Mouse (Mus musculus): ENCODE results near the gene Rfx5. TPM values are rescaled to one million over a fixed set of nuclear protein-coding genes. Genes with fewer than 3 reads are reported as not detected.

The Rfx5 gene
- polyA plus RNA-seq, 1 experiment from 2014 or later = 10.8 TPM

- Histone ChIP-seq H3K27ac (no peak overlapping the region), H3K36me3 (peaks cover 95% of the 10 kb centered on the region), H3K4me2 (no peak overlapping the region), H3K9me3 (no peaks in the 10 kb centered on the region), H3K9ac (no peak overlapping the region), H3K4me1 (no peaks in the 10 kb centered on the region; the same call in 1 of the 2 replicates), H3K27me3 (no peaks in the 10 kb centered on the region), H3K4me3 (no peak overlapping the region)
- no peak for ATAC-seq (ENCODE audit: insufficient number of reproducible peaks, insufficient read depth, low FRiP score, low TSS enrichment, low read depth)
- WGBS = 97% methylated on average over 3 of the region's 3 CpGs
Observed at GRCm38 (mm10) chr3:95005651-95006050, 51.8 kb downstream of the Rfx5 start.

GRCm38 (mm10) chr3:95007706-95008105 lies 53.8 kb downstream of the Rfx5 start:
- Histone ChIP-seq H3K36me3 (peaks cover 93% of the 10 kb centered on the region), H3K27me3 (no peaks in the 10 kb centered on the region), H3K9me3 (no peaks in the 10 kb centered on the region), H3K27ac (0 out of 2 replicates have a peak overlapping the region, but pooled peaks have one; percentile 7), H3K9ac (no peak overlapping the region), H3K4me2 (no peak overlapping the region), H3K4me1 (no peaks in the 10 kb centered on the region; the same call in 1 of the 2 replicates), H3K4me3 (no peak overlapping the region)
- 86% methylated on average over 9 of the region's 9 CpGs for WGBS
- no peak for ATAC-seq (ENCODE audit: insufficient number of reproducible peaks, insufficient read depth, low FRiP score, low TSS enrichment, low read depth)

GRCm38 (mm10) chr3:95010396-95010795 lies 56.5 kb downstream of the Rfx5 start:
- Histone ChIP-seq H3K27ac (no peak overlapping the region; the same call in 1 of the 2 replicates), H3K4me2 (no peak overlapping the region), H3K27me3 (no peaks in the 10 kb centered on the region), H3K4me3 (no peak overlapping the region), H3K9me3 (no peaks in the 10 kb centered on the region), H3K4me1 (peaks cover 18% of the 10 kb centered on the region), H3K9ac (no peak overlapping the region), H3K36me3 (peaks cover 67% of the 10 kb centered on the region)
- no peak for ATAC-seq (ENCODE audit: insufficient number of reproducible peaks, insufficient read depth, low FRiP score, low TSS enrichment, low read depth)
- WGBS = 85% methylated on average over 7 of the region's 7 CpGs

Small RNA genes within 50 kb of the gene (microRNA-seq; reads per million reads assigned to microRNA genes)
- not detected for gene Mir7013

Other genes with a start within 250 kb of the Rfx5 start
- 7.2 and 9.7 TPM in 2 replicates for gene Cgn, start 167.6 kb upstream of the Rfx5 start, polyA plus RNA-seq (2015; fragmentation: Nextera tagmentation; extraction: Ambion mirVana)
- gene Pogz, start 116.5 kb upstream of the Rfx5 start, polyA plus RNA-seq (2015; fragmentation: Nextera tagmentation; extraction: Ambion mirVana) = 22.9 and 23.3 TPM in 2 replicates
- gene Psmb4, start 67.1 kb upstream of the Rfx5 start, polyA plus RNA-seq (2015; fragmentation: Nextera tagmentation; extraction: Ambion mirVana) = 348 and 379 TPM in 2 replicates
- gene Selenbp1, start 21.0 kb upstream of the Rfx5 start, polyA plus RNA-seq (2015; fragmentation: Nextera tagmentation; extraction: Ambion mirVana) = 18.9 and 25.2 TPM in 2 replicates
- 23.4 and 26.5 TPM in 2 replicates for gene Pi4kb, start 20.7 kb downstream of the Rfx5 start, polyA plus RNA-seq (2015; fragmentation: Nextera tagmentation; extraction: Ambion mirVana)
- gene Zfp687, start 61.4 kb downstream of the Rfx5 start, polyA plus RNA-seq (2015; fragmentation: Nextera tagmentation; extraction: Ambion mirVana) = 22.2 and 25.1 TPM in 2 replicates
- 286 and 293 TPM in 2 replicates for gene Psmd4, start 88.5 kb downstream of the Rfx5 start, polyA plus RNA-seq (2015; fragmentation: Nextera tagmentation; extraction: Ambion mirVana)
- 23.8 and 26.3 TPM in 2 replicates for gene Pip5k1a, start 152.9 kb downstream of the Rfx5 start, polyA plus RNA-seq (2015; fragmentation: Nextera tagmentation; extraction: Ambion mirVana)
- gene Vps72, start 156.9 kb downstream of the Rfx5 start, polyA plus RNA-seq (2015; fragmentation: Nextera tagmentation; extraction: Ambion mirVana) = 185 and 213 TPM in 2 replicates
- 0.65 and 0.69 TPM in 2 replicates for gene Tmod4, start 170.4 kb downstream of the Rfx5 start, polyA plus RNA-seq (2015; fragmentation: Nextera tagmentation; extraction: Ambion mirVana)
- gene Scnm1, start 179.9 kb downstream of the Rfx5 start, polyA plus RNA-seq (2015; fragmentation: Nextera tagmentation; extraction: Ambion mirVana) = 75.2 and 81.8 TPM in 2 replicates
- gene Lysmd1, start 180.0 kb downstream of the Rfx5 start, polyA plus RNA-seq (2015; fragmentation: Nextera tagmentation; extraction: Ambion mirVana) = 17.0 and 19.3 TPM in 2 replicates
- gene Tnfaip8l2, start 188.3 kb downstream of the Rfx5 start, polyA plus RNA-seq (2015; fragmentation: Nextera tagmentation; extraction: Ambion mirVana) = 2.7 and 4.7 TPM in 2 replicates
- 9.4 and 10.1 TPM in 2 replicates for gene Sema6c, start 206.4 kb downstream of the Rfx5 start, polyA plus RNA-seq (2015; fragmentation: Nextera tagmentation; extraction: Ambion mirVana)